Mouse (Mus musculus) spleen, adult 2 months (tissue): ENCODE results near the gene Tapt1.

Source experiments
- CTCF ChIP-seq: fragments of 200-500 bp; IDR thresholded peaks from 2 replicates; pipeline ENCODE4 v1.5.1; 2011; ENCODE audit warnings: mild to moderate bottlenecking, inconsistent platforms; ENCODE audit not compliant: insufficient read depth, insufficient read length, insufficient replicate concordance; ENCODE audit errors: extremely low read depth
- POLR2A ChIP-seq: fragments of 200-500 bp; IDR thresholded peaks from 2 replicates; pipeline ENCODE4 v1.6.1; 2011; ENCODE audit warnings: low read depth, low read length, inconsistent platforms

GRCm38 (mm10) chr5:44162786-44163185, 63.6 kb downstream of the Tapt1 start:
- no peak for TF ChIP-seq POLR2A
- TF ChIP-seq CTCF: no peak
